In the genomic region with DNA sequence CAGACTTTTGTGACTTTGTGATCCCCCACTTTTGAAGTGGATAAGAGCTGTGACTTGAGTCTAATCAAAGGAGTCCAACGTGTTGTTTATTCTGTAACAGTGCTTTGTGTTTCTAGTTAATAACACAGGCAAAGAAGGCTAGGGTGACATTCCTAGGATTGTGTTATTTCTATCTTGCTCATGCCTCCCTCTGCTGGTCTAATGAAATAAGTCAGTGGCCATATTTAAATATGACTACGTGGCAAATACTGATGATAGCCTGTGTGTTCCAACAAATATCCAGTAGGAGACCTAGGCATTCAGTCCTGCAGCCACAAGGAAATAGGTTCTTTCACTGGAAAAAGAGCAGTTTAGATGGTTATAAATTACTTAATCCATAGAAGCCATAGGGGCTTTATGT, we compare ENCODE assay signal across 21 mouse cellular contexts. TPM values are rescaled to one million over a fixed set of nuclear protein-coding genes. Genes with fewer than 3 reads are reported as not detected.
DNase-seq lines count a peak whose midpoint lies in the region; ATAC-seq and TF ChIP-seq lines count a peak whose summit lies in the region.
"Had no signal": no experiment of that assay in that cellular context is flagged by ENCODE, and none has a peak within 500 bp of the region (broad histone marks: within the 10 kb centered on the region; RNA-seq: fewer than 3 reads in every experiment).

No protein-coding gene starts in this region.

- H3K4me3 ChIP-seq in heart, adult 2 months, result no peak overlapping the region
- no peak overlapping the region for H3K4me3 ChIP-seq in heart, embryonic 10.5 days
- no peak overlapping the region for H3K4me3 ChIP-seq in layer of hippocampus, adult 2 months
- H3K4me3 ChIP-seq: forebrain, embryonic 15.5 days; heart, embryonic 13.5 days; hindbrain, embryonic 13.5 days; limb, embryonic 15.5 days had no signal

- 27% methylated on average over 2 of the region's 2 CpGs for WGBS in heart, adult 2 months
- 61% methylated on average over 2 of the region's 2 CpGs for WGBS in heart, embryonic 10.5 days

- H3K27ac ChIP-seq in heart, adult 2 months, result no peak overlapping the region
- H3K27ac ChIP-seq in heart, embryonic 10.5 days, result no peak overlapping the region
- no peak overlapping the region for H3K27ac ChIP-seq in layer of hippocampus, adult 2 months
- H3K27ac ChIP-seq: forebrain, embryonic 15.5 days; heart, embryonic 13.5 days; hindbrain, embryonic 13.5 days; limb, embryonic 15.5 days had no signal

- no peaks in the 10 kb centered on the region for H3K79me2 ChIP-seq in heart, adult 2 months (replicated peaks; ENCODE audit: control insufficient read depth, insufficient read depth, low read length)

- TF ChIP-seq EP300 in heart, adult 2 months (IDR thresholded peaks at IDR 0.05; ENCODE audit: insufficient read depth, low read depth, low read length), result no peak

- TF ChIP-seq POLR2A in heart, adult 2 months (IDR thresholded peaks at IDR 0.05; ENCODE audit: insufficient read depth, low read depth, low read length), result no peak

- peaks cover 1% of the 10 kb centered on the region; the same call in 1 of the 2 replicates for H3K4me1 ChIP-seq in heart, adult 2 months (ENCODE audit: control insufficient read depth, insufficient read depth, low read length)
- H3K4me1 ChIP-seq in heart, embryonic 10.5 days, result no peaks in the 10 kb centered on the region
- H3K4me1 ChIP-seq: forebrain, embryonic 15.5 days; hindbrain, embryonic 13.5 days; limb, embryonic 15.5 days had no signal

- intact Hi-C loops in heart, adult 2 months (cut with DNase I), result loop anchor here (5.0 kb wide), 3 partner anchors 51 to 149 kb away; no protein-coding TSS in a partner anchor

- no peaks in the 10 kb centered on the region for H3K9me3 ChIP-seq in heart, embryonic 10.5 days
- H3K9me3 ChIP-seq: forebrain, embryonic 15.5 days; heart, embryonic 13.5 days; hindbrain, embryonic 13.5 days; limb, embryonic 15.5 days had no signal

- peak; percentile 59 for TF ChIP-seq CTCF in heart, adult 2 months (IDR thresholded peaks at IDR 0.05)
- TF ChIP-seq CTCF in layer of hippocampus, adult 2 months (conservative IDR thresholded peaks at IDR 0.05), result peak; percentile 41

- no peak overlapping the region for H3K9ac ChIP-seq in heart, adult 2 months (ENCODE audit: low read depth, low read length)
- H3K9ac ChIP-seq: forebrain, embryonic 15.5 days; heart, embryonic 13.5 days; hindbrain, embryonic 13.5 days; limb, embryonic 15.5 days had no signal

- no peaks in the 10 kb centered on the region for H3K27me3 ChIP-seq in heart, adult 2 months (ENCODE audit: control insufficient read depth, insufficient read depth, low read length)
- H3K27me3 ChIP-seq in heart, embryonic 10.5 days (ENCODE audit: insufficient read depth, poor library complexity, severe bottlenecking), result no peaks in the 10 kb centered on the region
- H3K27me3 ChIP-seq: forebrain, embryonic 15.5 days; heart, embryonic 13.5 days; hindbrain, embryonic 13.5 days; limb, embryonic 15.5 days had no signal

- ATAC-seq in granulocyte monocyte progenitor cell, adult 5-6 weeks (replicated peaks; ENCODE audit: poor library complexity, severe bottlenecking), result peak; percentile 44
- ATAC-seq: forebrain, embryonic 15.5 days had no signal

- DNase-seq in heart, adult 2 months, result no peak
- no peak for DNase-seq in heart, embryonic 10.5 days (ENCODE audit: low spot score)
- DNase-seq in layer of hippocampus, adult 2 months (ENCODE audit: low spot score in 2 of 2), result no peak
- no peak for DNase-seq in layer of hippocampus, adult 18-20 months (ENCODE audit: low spot score in 2 of 2)
- peak; percentile 49 for DNase-seq in 416B (ENCODE audit: low read depth)
- no peak for DNase-seq in cerebellum, postnatal 25 days
- DNase-seq in right cerebral cortex, postnatal 14 days, result no peak
- DNase-seq: cerebellum, adult 9-11 months; gastrocnemius, postnatal 10 days; layer of hippocampus, adult 9-11 months; midbrain, embryonic 14.5 days; thymus, adult 18-20 months had no signal

- no peaks in the 10 kb centered on the region for H3K36me3 ChIP-seq in heart, adult 2 months (ENCODE audit: control insufficient read depth, insufficient read depth, low read length)
- no peaks in the 10 kb centered on the region for H3K36me3 ChIP-seq in heart, embryonic 10.5 days
- H3K36me3 ChIP-seq: forebrain, embryonic 15.5 days; heart, embryonic 13.5 days; hindbrain, embryonic 13.5 days; limb, embryonic 15.5 days had no signal

RNA-seq across cellular contexts. Expression of a gene that starts 0.8 kb away (rescaled TPM):
- total RNA-seq in heart, adult 2 months (2021), result not detected
- not detected in 2 replicates for polyA plus RNA-seq in heart, adult 2 months (2012; rRNA removed)
- polyA plus RNA-seq in heart, embryonic 10.5 days (2016; fragmentation: Nextera tagmentation; extraction: Ambion mirVana), result not detected in 2 replicates
- not detected for total RNA-seq in layer of hippocampus, adult 2 months (2021)
- total RNA-seq in layer of hippocampus, adult 18-20 months (2021), result not detected
- total RNA-seq in granulocyte monocyte progenitor cell, adult 5-6 weeks (2014; fragmentation: Nextera tagmentation), result not detected in 2 replicates
- not detected in 2 replicates for total RNA-seq in granulocyte monocyte progenitor cell, adult 5-6 weeks (2017)
- total RNA-seq: gastrocnemius, postnatal 10 days; left cerebral cortex, postnatal 14 days had no signal
- polyA plus RNA-seq: forebrain, embryonic 15.5 days; heart, embryonic 13.5 days; hindbrain, embryonic 13.5 days; kidney, embryonic 14.5 days; limb, embryonic 15.5 days; lung, embryonic 16.5 days; midbrain, embryonic 14.5 days had no signal

RNA-seq across cellular contexts. Expression of a gene that starts 28.3 kb away (rescaled TPM):
- under 1 TPM in 1 of 2 experiments, not detected in 1; 0.27 TPM for total RNA-seq in heart, adult 2 months (2021)
- polyA plus RNA-seq in heart, adult 2 months (2012; rRNA removed), result not detected in 2 replicates
- polyA plus RNA-seq in heart, embryonic 10.5 days (2016; fragmentation: Nextera tagmentation; extraction: Ambion mirVana), result not detected in 2 replicates
- not detected for total RNA-seq in layer of hippocampus, adult 2 months (2021)
- not detected for total RNA-seq in layer of hippocampus, adult 18-20 months (2021)
- not detected in 2 replicates for total RNA-seq in granulocyte monocyte progenitor cell, adult 5-6 weeks (2014; fragmentation: Nextera tagmentation)
- not detected in 2 replicates for total RNA-seq in granulocyte monocyte progenitor cell, adult 5-6 weeks (2017)
- total RNA-seq: gastrocnemius, postnatal 10 days; left cerebral cortex, postnatal 14 days had no signal
- polyA plus RNA-seq: forebrain, embryonic 15.5 days; heart, embryonic 13.5 days; hindbrain, embryonic 13.5 days; kidney, embryonic 14.5 days; limb, embryonic 15.5 days; lung, embryonic 16.5 days; midbrain, embryonic 14.5 days had no signal

RNA-seq across cellular contexts. Expression of a gene that starts 31.4 kb away (rescaled TPM):
- total RNA-seq in heart, adult 2 months (2021), result not detected
- polyA plus RNA-seq in heart, adult 2 months (2012; rRNA removed), result not detected in 2 replicates
- polyA plus RNA-seq in heart, embryonic 10.5 days (2016; fragmentation: Nextera tagmentation; extraction: Ambion mirVana), result 0.19 TPM in 1 of 2 replicates, not detected in the other
- total RNA-seq in layer of hippocampus, adult 2 months (2021), result not detected
- not detected for total RNA-seq in layer of hippocampus, adult 18-20 months (2021)
- not detected in 2 replicates for total RNA-seq in granulocyte monocyte progenitor cell, adult 5-6 weeks (2014; fragmentation: Nextera tagmentation)
- not detected in 2 replicates for total RNA-seq in granulocyte monocyte progenitor cell, adult 5-6 weeks (2017)
- total RNA-seq: adrenal gland, postnatal 36 days; gastrocnemius, postnatal 10 days; left cerebral cortex, postnatal 14 days had no signal
- polyA plus RNA-seq: forebrain, embryonic 15.5 days; heart, embryonic 13.5 days; hindbrain, embryonic 13.5 days; kidney, embryonic 14.5 days; limb, embryonic 15.5 days; lung, embryonic 16.5 days; midbrain, embryonic 14.5 days had no signal

RNA-seq across cellular contexts. Expression of a gene that starts 33.5 kb away (rescaled TPM):
- not detected for total RNA-seq in heart, adult 2 months (2021)
- 0.20 and 0.29 TPM in 2 replicates for polyA plus RNA-seq in heart, adult 2 months (2012; rRNA removed)
- polyA plus RNA-seq in heart, embryonic 10.5 days (2016; fragmentation: Nextera tagmentation; extraction: Ambion mirVana), result not detected in 2 replicates
- not detected for total RNA-seq in layer of hippocampus, adult 2 months (2021)
- total RNA-seq in layer of hippocampus, adult 18-20 months (2021), result not detected
- total RNA-seq in granulocyte monocyte progenitor cell, adult 5-6 weeks (2014; fragmentation: Nextera tagmentation), result 1.6 TPM in 1 of 2 replicates, not detected in the other
- not detected in 2 replicates for total RNA-seq in granulocyte monocyte progenitor cell, adult 5-6 weeks (2017)
- total RNA-seq: gastrocnemius, postnatal 10 days; left cerebral cortex, postnatal 14 days had no signal
- polyA plus RNA-seq: forebrain, embryonic 15.5 days; heart, embryonic 13.5 days; hindbrain, embryonic 13.5 days; kidney, embryonic 14.5 days; limb, embryonic 15.5 days; lung, embryonic 16.5 days; midbrain, embryonic 14.5 days had no signal

RNA-seq across cellular contexts. Expression of a gene that starts 42.6 kb away (rescaled TPM):
- total RNA-seq in heart, adult 2 months (2021), result not detected
- polyA plus RNA-seq in heart, adult 2 months (2012; rRNA removed), result not detected in 2 replicates
- polyA plus RNA-seq in heart, embryonic 10.5 days (2016; fragmentation: Nextera tagmentation; extraction: Ambion mirVana), result not detected in 2 replicates
- not detected for total RNA-seq in layer of hippocampus, adult 2 months (2021)
- total RNA-seq in layer of hippocampus, adult 18-20 months (2021), result not detected
- total RNA-seq in granulocyte monocyte progenitor cell, adult 5-6 weeks (2014; fragmentation: Nextera tagmentation), result not detected in 2 replicates
- not detected in 2 replicates for total RNA-seq in granulocyte monocyte progenitor cell, adult 5-6 weeks (2017)
- total RNA-seq: adrenal gland, postnatal 36 days; gastrocnemius, postnatal 10 days; left cerebral cortex, postnatal 14 days had no signal
- polyA plus RNA-seq: forebrain, embryonic 15.5 days; heart, embryonic 13.5 days; hindbrain, embryonic 13.5 days; limb, embryonic 15.5 days had no signal
